Mouse (Mus musculus) ES-E14 (cell line): Measurements from ENCODE around the gene Hip1r.

Source experiments
- HCFC1 ChIP-seq: IDR thresholded peaks from 2 replicates; pipeline ENCODE4 v1.6.1; 2012; ENCODE audit warnings: low read length, inconsistent platforms, borderline replicate concordance; ENCODE audit not compliant: insufficient read depth
- MAFK ChIP-seq: IDR thresholded peaks from 2 replicates; pipeline ENCODE4 v1.6.1; 2014; ENCODE audit warnings: mild to moderate bottlenecking, low read depth, low read length, inconsistent platforms; ENCODE audit not compliant: insufficient read depth
- ZNF384 ChIP-seq: IDR thresholded peaks from 2 replicates; pipeline ENCODE4 v1.6.1; 2012; ENCODE audit warnings: low read depth, low read length, inconsistent platforms

DNA sequence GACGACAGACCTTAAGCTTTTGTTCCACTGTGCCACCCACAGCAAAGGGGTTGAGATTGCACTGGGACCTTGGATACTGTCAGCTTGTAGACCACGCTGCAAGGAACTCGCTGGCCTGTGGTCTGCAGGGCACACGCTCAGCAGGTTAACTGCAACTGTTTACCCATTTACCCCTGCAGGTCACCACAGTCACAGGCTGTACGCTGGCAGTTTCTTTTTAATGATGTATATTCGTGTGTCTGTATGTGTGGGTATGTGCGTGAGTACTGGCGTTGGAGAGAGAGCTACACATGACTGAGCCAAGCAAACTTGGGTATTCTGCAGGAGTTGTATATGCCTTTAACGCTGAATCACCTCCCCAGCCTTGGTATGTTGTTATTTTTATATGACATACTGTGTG lies 45.2 kb downstream of the Hip1r start:
- TF ChIP-seq MAFK: no peak
- TF ChIP-seq HCFC1: no peak
- no peak for TF ChIP-seq ZNF384
